Mouse (Mus musculus): ENCODE measurements around the gene Egln1. TPM values are rescaled to one million over a fixed set of nuclear protein-coding genes. Genes with fewer than 3 reads are reported as not detected.

Egln1 gene
- total RNA-seq, 2 experiments from 2014 or later, result 159 to 192 TPM

DNA sequence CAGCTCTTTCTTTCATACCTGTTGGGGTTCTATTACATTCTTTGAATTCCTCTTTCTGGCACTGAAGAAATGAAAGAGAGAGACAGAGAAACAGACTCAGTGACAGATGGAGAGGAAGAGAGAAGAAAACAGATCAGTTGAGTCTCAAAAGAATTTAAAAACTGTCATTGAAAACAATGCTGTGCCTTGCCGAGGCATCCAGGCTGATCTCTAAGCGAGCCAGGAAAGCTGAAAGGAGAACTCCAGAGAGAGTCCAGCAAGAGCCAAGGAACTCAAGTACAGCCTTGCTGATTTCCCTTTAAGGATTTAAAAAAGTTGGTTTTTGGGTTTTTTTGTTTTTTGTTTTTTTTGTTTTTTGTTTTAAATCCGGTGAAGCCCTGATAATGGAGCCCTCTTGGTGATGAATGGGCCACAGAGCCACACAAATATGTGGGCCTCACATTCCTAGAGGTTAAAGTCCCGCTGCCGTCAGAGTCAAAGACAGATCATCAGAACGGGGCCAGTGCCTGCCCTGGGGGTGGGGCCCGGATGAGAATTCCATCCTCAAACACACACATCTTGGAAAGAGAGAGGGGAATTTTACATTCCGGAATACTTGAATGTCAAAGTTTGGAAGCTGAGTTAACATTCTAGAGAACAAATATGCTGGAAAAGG is 11.2 kb upstream of the Egln1 start:
- intact Hi-C loops (cut with DNase I), result no loop called here
- TF ChIP-seq CTCF (IDR thresholded peaks at IDR 0.05), result no peak
- Histone ChIP-seq H3K4me3 (no peak overlapping the region), H3K27ac (peak overlapping the region; percentile 51; the same call in 1 of the 2 replicates)
- no peak for DNase-seq

- TF ChIP-seq CTCF (IDR thresholded peaks at IDR 0.05), result no peak
- Histone ChIP-seq H3K4me3 (no peak overlapping the region), H3K27ac (peak overlapping the region; percentile 51)
- intact Hi-C loops (cut with DNase I), result no loop called here
- no peak for DNase-seq
Measured at GRCm38 (mm10) chr8:124959462-124960225, 10.5 kb upstream of the Egln1 start.

DNA sequence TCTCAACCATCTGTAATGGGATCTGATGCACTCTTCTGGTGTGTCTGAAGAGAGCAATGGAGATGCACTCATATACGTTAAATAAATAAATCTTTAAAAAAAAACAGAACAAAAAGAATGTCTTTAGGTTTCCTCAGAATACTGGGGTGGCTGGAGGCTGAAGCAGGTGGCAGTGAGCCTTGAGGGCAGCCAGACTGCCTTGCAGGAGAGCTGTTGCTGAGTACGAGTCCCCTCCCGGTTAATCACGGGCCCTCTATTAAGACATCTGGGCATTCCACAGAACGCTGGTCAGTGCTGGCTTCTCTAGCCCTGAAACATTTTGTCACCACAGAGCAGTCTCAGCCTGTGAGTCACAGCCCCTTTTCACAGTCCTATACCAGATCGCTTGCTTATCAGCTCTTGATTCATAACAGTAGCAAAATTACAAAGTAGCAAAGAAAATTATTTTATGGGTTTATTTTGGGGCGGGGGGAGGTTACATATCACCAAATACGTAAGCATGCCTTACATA is 5.5 kb upstream of the Egln1 start:
- no peak for DNase-seq
- H3K4me3 ChIP-seq, result no peak overlapping the region
- no peak overlapping the region for H3K27ac ChIP-seq
- intact Hi-C loops (cut with DNase I), result loop anchor here (5.0 kb wide), 1 partner anchor 83 kb away; no protein-coding TSS in a partner anchor
- TF ChIP-seq CTCF (IDR thresholded peaks at IDR 0.05), result no peak

DNA sequence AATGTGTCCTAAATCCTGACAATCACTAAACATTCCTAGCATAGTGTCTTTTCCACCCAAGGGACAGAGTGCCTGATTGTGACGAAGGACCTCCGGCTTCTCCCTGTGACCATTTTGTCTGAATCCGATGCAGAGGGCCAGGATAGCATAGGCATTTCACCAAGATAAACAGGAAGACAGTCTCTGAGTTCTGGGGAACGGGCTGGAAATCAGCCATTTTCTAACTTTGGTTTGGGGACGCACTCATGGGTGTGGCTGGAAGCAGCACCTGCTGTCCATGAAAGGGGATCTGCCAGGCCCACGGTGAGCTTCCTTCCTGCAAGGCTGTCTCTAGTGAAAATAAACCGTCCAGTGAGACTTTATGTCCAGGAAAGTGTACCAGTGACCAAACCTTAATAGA is 4.1 kb upstream of the Egln1 start:
- DNase-seq, result peak; percentile 50
- Histone ChIP-seq H3K27ac (peak overlapping the region; percentile 68), H3K4me3 (no peak overlapping the region)
- TF ChIP-seq CTCF (IDR thresholded peaks at IDR 0.05), result no peak
- intact Hi-C loops (cut with DNase I), result loop anchor here (5.0 kb wide), 1 partner anchor 84 kb away; no protein-coding TSS in a partner anchor

- Histone ChIP-seq H3K27ac (peak overlapping the region; percentile 100), H3K4me3 (peak overlapping the region; percentile 91)
- no peak for DNase-seq
- TF ChIP-seq CTCF (IDR thresholded peaks at IDR 0.05), result no peak
- intact Hi-C loops (cut with DNase I), result loop anchor here (5.0 kb wide), 1 partner anchor 86 kb away; no protein-coding TSS in a partner anchor
Measured at GRCm38 (mm10) chr8:124950865-124951264, 1.7 kb upstream of the Egln1 start.

- TF ChIP-seq CTCF (IDR thresholded peaks at IDR 0.05), result no peak
- no peak for DNase-seq
- intact Hi-C loops (cut with DNase I), result loop anchor here (5.0 kb wide), 1 partner anchor 87 kb away; no protein-coding TSS in a partner anchor
- Histone ChIP-seq H3K4me3 (peak overlapping the region; percentile 91), H3K27ac (peak overlapping the region; percentile 100)
Measured at GRCm38 (mm10) chr8:124950069-124950456, 939 bp upstream of the Egln1 start.

DNA sequence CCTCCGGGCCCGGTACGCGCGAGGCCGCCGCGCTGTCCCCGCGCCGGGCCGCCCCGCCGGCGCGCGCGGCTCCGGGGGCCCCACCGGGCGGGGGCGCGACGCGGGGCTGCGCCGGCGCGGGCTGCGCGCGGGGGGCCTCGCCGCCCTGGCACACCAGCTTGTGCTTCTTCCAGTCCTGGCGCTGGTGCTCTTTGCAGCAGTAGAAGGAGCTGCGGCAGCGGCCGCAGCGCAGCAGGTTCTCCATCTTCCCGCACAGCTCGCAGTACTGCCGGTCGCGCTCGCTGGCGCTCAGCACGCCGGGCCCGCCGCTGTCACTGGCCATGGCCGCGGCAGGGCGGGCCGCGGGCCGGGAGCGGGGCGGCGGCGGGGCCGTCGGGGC is 402 bp downstream of the Egln1 start:
- no peak for DNase-seq
- no peak for TF ChIP-seq CTCF (IDR thresholded peaks at IDR 0.05)
- Histone ChIP-seq H3K4me3 (peak overlapping the region; percentile 91), H3K27ac (peak overlapping the region; percentile 95)
- intact Hi-C loops (cut with DNase I), result loop anchor here (1.0 to 5.0 kb wide), 3 partner anchors 36 to 64 kb away; partner anchors contain the start of genes Exoc8, Sprtn and Tsnax

GRCm38 (mm10) chr8:124947865-124948732 is 1.0 kb downstream of the Egln1 start:
- DNase-seq, result peak; percentile 76
- Histone ChIP-seq H3K27ac (peak overlapping the region; percentile 95), H3K4me3 (peak overlapping the region; percentile 91)
- TF ChIP-seq CTCF (IDR thresholded peaks at IDR 0.05), result no peak
- intact Hi-C loops (cut with DNase I), result loop anchor here (5.0 kb wide), 1 partner anchor 36 kb away; no protein-coding TSS in a partner anchor

GRCm38 (mm10) chr8:124944406-124944805 is 4.7 kb downstream of the Egln1 start:
- no peak for TF ChIP-seq CTCF (IDR thresholded peaks at IDR 0.05)
- intact Hi-C loops (cut with DNase I), result no loop called here
- peak overlapping the region; percentile 22; the same call in 1 of the 2 replicates for H3K4me3 ChIP-seq
- 0 out of 2 replicates have a peak overlapping the region, but pooled peaks have one; percentile 5 for H3K27ac ChIP-seq
- no peak for DNase-seq

DNA sequence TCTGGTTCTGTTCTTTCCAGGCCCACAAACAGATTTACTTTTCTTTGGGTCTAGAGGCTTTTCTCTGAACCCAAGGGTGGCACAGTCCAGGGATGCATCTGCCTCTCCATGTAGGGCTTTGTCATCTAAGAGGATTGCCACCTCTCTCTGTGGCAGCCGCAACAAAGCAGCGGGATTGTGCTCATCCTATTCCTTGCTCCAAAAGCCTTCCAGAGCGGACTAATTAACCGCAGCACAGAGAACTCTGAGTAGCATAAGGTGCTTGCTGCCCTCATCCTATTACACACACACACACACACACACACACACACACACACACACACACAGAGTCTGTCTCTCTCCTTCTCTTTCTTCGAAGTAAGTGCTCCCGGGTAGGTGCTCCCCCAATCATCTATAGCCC is 5.3 kb downstream of the Egln1 start:
- DNase-seq, result no peak
- intact Hi-C loops (cut with DNase I), result no loop called here
- H3K27ac ChIP-seq, result peak overlapping the region; percentile 63; the same call in 1 of the 2 replicates
- TF ChIP-seq CTCF (IDR thresholded peaks at IDR 0.05), result no peak
- H3K4me3 ChIP-seq, result no peak overlapping the region

DNA sequence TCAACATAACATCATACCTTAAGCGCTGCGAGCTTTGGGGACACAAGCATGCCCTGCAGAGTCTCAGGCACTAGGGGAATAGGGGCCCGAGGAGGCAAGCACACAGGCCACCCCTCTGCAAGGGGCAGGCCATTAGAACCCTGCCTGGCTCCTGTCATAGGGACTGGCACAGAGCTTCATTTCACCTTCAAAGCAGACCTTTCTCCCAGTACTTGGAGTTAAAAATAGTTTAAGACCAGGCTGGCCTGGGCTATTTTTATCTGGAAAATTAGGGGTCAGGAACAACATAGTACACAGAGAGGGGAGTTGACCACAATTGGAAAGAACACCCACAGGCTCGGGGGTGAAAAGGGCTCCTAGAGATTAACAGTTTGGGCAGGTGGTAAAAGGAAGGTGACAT is 11.8 kb downstream of the Egln1 start:
- Histone ChIP-seq H3K27ac (peak overlapping the region; percentile 90), H3K4me3 (no peak overlapping the region; the same call in 1 of the 2 replicates)
- no peak for TF ChIP-seq CTCF (IDR thresholded peaks at IDR 0.05)
- peak; percentile 51 for DNase-seq
- intact Hi-C loops (cut with DNase I), result no loop called here

- no peak for DNase-seq
- H3K4me3 ChIP-seq, result no peak overlapping the region
- intact Hi-C loops (cut with DNase I), result no loop called here
- H3K27ac ChIP-seq, result peak overlapping the region; percentile 90
- TF ChIP-seq CTCF (IDR thresholded peaks at IDR 0.05), result no peak
Measured at GRCm38 (mm10) chr8:124936699-124937098, 12.4 kb downstream of the Egln1 start.

Measured in gastrocnemius, adult 2 months (tissue).